Mouse (Mus musculus) brown adipose tissue, adult 24 weeks (tissue): ENCODE results near the gene Lrat. TPM values are rescaled to one million over a fixed set of nuclear protein-coding genes. Genes with fewer than 3 reads are reported as not detected.

Experiments
- H3K27ac ChIP-seq: fragments of 200-500 bp; replicated peaks from 2 replicates; pipeline ENCODE4 v1.5.1; 2012; ENCODE audit warnings: low read depth, mild to moderate bottlenecking, low read length
- H3K4me1 ChIP-seq: fragments of 200-500 bp; 2 replicates; pipeline ENCODE4 v1.6.1; 2012; ENCODE audit warnings: low read length, mixed read lengths; ENCODE audit not compliant: control insufficient read depth, insufficient read depth, insufficient read length
- H3K4me3 ChIP-seq: fragments of 200-500 bp; 2 replicates; pipeline ENCODE4 v1.5.1; 2012; ENCODE audit warnings: low read depth, mild to moderate bottlenecking, low read length, moderate library complexity; ENCODE audit not compliant: insufficient read depth
- polyA plus RNA-seq: library from polyadenylated mRNA; stranded (reverse); fragments of >200 nt; gene quantifications from 2 replicates; pipeline ENCODE4 v1.2.4, GENCODE M21; 2012; ENCODE audit not compliant: missing spikeins, insufficient read depth, insufficient read length

The Lrat gene
- not detected in 2 replicates for polyA plus RNA-seq

- Histone ChIP-seq H3K4me1 (peaks cover 4% of the 10 kb centered on the region), H3K4me3 (peak within 1 kb of the TSS; percentile 27; the same call in 1 of the 2 replicates), H3K27ac (no peak within 1 kb of the TSS)
Observed at GRCm38 (mm10) chr3:82903613-82904205, at the start of gene Lrat. Gene Lrat (minus strand): TSS chr3:82903973.

GRCm38 (mm10) chr3:82952173-82952962, 48.6 kb upstream of the Lrat start:
- no peak overlapping the region for H3K27ac ChIP-seq
- H3K4me1 ChIP-seq = no peaks in the 10 kb centered on the region
- no peak overlapping the region for H3K4me3 ChIP-seq

- Histone ChIP-seq H3K4me1 (no peaks in the 10 kb centered on the region), H3K27ac (no peak overlapping the region), H3K4me3 (no peak overlapping the region)
Observed at GRCm38 (mm10) chr3:82950639-82951038, 46.9 kb upstream of the Lrat start.

GRCm38 (mm10) chr3:82950208-82950607, 46.4 kb upstream of the Lrat start:
- Histone ChIP-seq H3K27ac (no peak overlapping the region), H3K4me3 (no peak overlapping the region), H3K4me1 (no peaks in the 10 kb centered on the region)

- no peak overlapping the region for H3K4me3 ChIP-seq
- no peak overlapping the region for H3K27ac ChIP-seq
- H3K4me1 ChIP-seq = no peaks in the 10 kb centered on the region
Observed at GRCm38 (mm10) chr3:82946375-82947107, 42.8 kb upstream of the Lrat start.

GRCm38 (mm10) chr3:82927917-82928316, 24.1 kb upstream of the Lrat start:
- no peak overlapping the region for H3K4me3 ChIP-seq
- no peaks in the 10 kb centered on the region for H3K4me1 ChIP-seq
- H3K27ac ChIP-seq = no peak overlapping the region

GRCm38 (mm10) chr3:82915632-82916031, 11.9 kb upstream of the Lrat start:
- Histone ChIP-seq H3K4me1 (no peaks in the 10 kb centered on the region), H3K27ac (no peak overlapping the region), H3K4me3 (no peak overlapping the region)

- H3K4me3 ChIP-seq = no peak overlapping the region
Observed at GRCm38 (mm10) chr3:82908671-82909070, 4.9 kb upstream of the Lrat start.

GRCm38 (mm10) chr3:82904211-82904908, 587 bp upstream of the Lrat start:
- H3K4me3 ChIP-seq = peak overlapping the region; percentile 27; the same call in 1 of the 2 replicates
- no peak overlapping the region for H3K27ac ChIP-seq
- H3K4me1 ChIP-seq = peaks cover 4% of the 10 kb centered on the region

More at GRCm38 (mm10) chr3:82908671-82909070, 4.9 kb upstream of the Lrat start:
- no peak overlapping the region for H3K27ac ChIP-seq
- peaks cover 3% of the 10 kb centered on the region for H3K4me1 ChIP-seq

- peaks cover 4% of the 10 kb centered on the region for H3K4me1 ChIP-seq
- no peak overlapping the region for H3K27ac ChIP-seq
- no peak overlapping the region for H3K4me3 ChIP-seq
Observed at GRCm38 (mm10) chr3:82902757-82903612, 788 bp downstream of the Lrat start.

- Histone ChIP-seq H3K4me3 (no peak overlapping the region), H3K4me1 (no peaks in the 10 kb centered on the region), H3K27ac (no peak overlapping the region)
Observed at GRCm38 (mm10) chr3:82888842-82889241, 14.9 kb downstream of the Lrat start.

- Histone ChIP-seq H3K4me1 (no peaks in the 10 kb centered on the region), H3K27ac (no peak overlapping the region), H3K4me3 (no peak overlapping the region)
Observed at GRCm38 (mm10) chr3:82877258-82877657, 26.5 kb downstream of the Lrat start.

- H3K4me3 ChIP-seq = peak within 1 kb of the TSS; percentile 44
- no peaks in the 10 kb centered on the region for H3K4me1 ChIP-seq
- no peak within 1 kb of the TSS for H3K27ac ChIP-seq
Observed at GRCm38 (mm10) chr3:82876372-82876739, 27.4 kb downstream of the Lrat start, which contains the start of gene Rbm46. Gene Rbm46 (minus strand): TSS chr3:82876483.
